Mouse (Mus musculus): Measurements from ENCODE around the gene Krt26.

Gene Krt26

DNA sequence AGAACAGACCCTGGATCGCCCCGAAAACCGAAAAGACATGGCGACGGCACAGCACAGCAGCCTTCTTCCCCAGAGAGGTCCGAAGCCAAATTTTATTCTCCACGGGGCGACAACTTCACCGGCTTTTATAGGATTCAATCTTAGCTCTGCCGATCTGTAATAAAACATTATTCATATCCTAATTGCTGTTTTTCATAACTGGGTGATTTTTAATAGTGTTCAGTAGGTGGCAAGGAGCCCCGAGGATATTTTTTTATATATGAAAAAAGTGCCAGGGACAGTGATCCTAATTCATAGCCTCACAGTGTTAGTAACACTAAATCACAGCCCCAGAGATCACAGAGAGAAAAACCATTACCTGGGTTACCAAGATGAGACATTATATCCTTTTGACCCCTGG, at the start of gene Krt26:
Gene Krt26, minus strand, starts transcription at position 101 of the 400 bp plus-strand sequence.
- no peak for DNase-seq (ENCODE audit: low read depth)

GRCm38 (mm10) chr11:99385813-99386721, 48.3 kb upstream of the Krt26 start:
- peak; percentile 74 for DNase-seq (ENCODE audit: low read depth)

- DNase-seq (ENCODE audit: low read depth): peak; percentile 85
Measured at GRCm38 (mm10) chr11:99379568-99379967, 41.8 kb upstream of the Krt26 start.

GRCm38 (mm10) chr11:99374803-99375202, 37.0 kb upstream of the Krt26 start, which contains the start of gene Krt28:
TSS of gene Krt28 (minus strand) at chr11:99374903.
- no peak for DNase-seq (ENCODE audit: low read depth)

- no peak for DNase-seq (ENCODE audit: low read depth)
Measured at GRCm38 (mm10) chr11:99369853-99370451, 32.2 kb upstream of the Krt26 start.

GRCm38 (mm10) chr11:99369229-99369628, 31.5 kb upstream of the Krt26 start:
- DNase-seq (ENCODE audit: low read depth): no peak

DNA sequence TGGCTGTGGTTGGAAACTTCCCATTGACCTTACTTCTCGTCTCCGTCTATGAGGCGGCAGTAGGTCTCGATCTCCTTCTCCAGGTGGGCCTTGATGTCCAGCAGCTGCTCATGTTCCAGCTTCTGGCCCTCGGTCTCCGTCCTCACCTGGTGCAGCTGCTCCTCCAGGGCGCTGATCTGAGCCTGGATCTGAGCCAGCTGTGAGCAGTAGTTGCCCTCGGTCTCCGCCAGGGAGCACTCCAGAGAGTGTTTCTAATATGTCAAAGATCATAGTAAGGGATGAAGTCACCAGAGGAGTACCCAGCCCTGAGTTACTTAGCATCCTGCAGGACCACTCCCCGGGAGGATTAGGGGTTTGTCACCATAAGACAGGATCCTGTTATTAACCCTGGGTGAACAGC, 29.0 kb upstream of the Krt26 start:
- DNase-seq (ENCODE audit: low read depth): peak; percentile 16

- peak; percentile 59 for DNase-seq (ENCODE audit: low read depth)
Measured at GRCm38 (mm10) chr11:99364412-99364811, 26.6 kb upstream of the Krt26 start.

- DNase-seq (ENCODE audit: low read depth): no peak
Measured at GRCm38 (mm10) chr11:99361423-99361822, 23.7 kb upstream of the Krt26 start.

- DNase-seq (ENCODE audit: low read depth): no peak
Measured at GRCm38 (mm10) chr11:99351004-99351403, 13.2 kb upstream of the Krt26 start, which contains the start of gene Krt27. TSS of gene Krt27 (minus strand) at chr11:99351104.

DNA sequence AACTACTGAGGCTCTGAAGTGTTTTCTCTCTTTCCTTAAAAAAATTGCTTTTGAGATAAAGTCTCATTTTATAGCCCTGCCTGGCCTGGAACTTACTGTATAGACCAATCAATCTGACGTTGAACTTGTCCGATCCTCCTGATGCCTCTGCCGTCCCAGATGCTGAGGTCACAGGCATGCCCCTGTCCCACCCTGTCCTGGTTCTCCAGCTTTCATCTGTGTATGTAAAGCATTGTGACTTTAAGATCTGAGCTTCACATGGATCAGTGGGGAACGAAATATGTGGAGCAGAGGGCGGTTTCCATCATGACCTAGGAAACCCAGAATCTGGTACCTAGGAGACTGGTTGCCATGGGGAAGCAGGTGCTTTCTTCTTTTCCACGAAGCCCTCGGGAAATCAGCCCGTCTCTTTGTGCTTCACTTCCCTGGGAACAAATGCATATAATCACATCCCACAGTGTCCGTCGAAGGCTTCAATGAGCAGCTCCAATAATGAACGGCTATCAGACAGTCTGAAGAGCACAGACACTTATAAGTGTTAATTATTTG, 1.6 kb upstream of the Krt26 start:
- no peak for DNase-seq (ENCODE audit: low read depth)

GRCm38 (mm10) chr11:99333426-99333825, 4.3 kb downstream of the Krt26 start:
- no peak for DNase-seq (ENCODE audit: low read depth)

DNA sequence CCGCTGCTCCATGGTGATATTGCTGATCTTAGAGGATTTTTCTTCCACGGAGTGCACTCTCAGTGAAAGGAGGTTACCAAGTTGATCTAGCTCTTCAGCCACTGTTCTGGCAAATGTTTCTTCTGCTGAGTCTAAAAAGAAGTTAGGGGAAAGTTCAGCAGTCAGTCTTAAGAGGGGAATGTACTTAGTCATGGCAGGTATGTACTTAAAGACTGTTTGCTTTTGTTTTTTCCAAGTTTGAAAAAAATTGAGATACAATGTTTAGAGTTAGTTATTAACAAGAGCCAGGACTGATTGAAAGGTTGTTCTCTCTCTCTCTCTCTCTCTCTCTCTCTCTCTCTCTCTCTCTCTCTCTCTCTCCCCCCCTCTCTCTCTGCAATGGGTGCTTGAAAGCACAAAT, 8.1 kb downstream of the Krt26 start:
- no peak for DNase-seq (ENCODE audit: low read depth)

GRCm38 (mm10) chr11:99322851-99323250, 14.9 kb downstream of the Krt26 start, which contains the start of gene Krt25:
TSS of gene Krt25 (minus strand) at chr11:99322951.
- DNase-seq (ENCODE audit: low read depth): no peak

GRCm38 (mm10) chr11:99321094-99321493, 16.7 kb downstream of the Krt26 start:
- DNase-seq (ENCODE audit: low read depth): no peak

DNA sequence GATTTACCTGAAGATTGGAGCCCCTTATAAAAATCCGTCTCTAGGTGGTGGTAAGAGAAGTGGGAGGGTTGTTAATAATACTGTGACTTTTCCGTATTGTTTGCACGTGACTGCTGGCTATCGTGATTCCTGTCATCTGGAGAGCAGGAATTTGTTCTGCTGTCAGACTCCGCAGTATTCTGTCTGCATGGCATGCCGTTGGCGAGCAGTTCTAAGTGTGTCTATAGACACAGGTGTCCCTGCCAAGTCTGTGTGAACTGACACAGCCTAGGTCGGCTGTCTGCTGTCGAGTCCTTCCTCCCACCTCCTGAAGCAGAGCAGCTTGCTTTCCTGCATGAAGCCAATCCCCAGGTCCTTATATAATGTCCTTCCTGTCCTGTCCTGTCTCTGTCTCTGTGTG, 18.6 kb downstream of the Krt26 start:
- no peak for DNase-seq (ENCODE audit: low read depth)

DNA sequence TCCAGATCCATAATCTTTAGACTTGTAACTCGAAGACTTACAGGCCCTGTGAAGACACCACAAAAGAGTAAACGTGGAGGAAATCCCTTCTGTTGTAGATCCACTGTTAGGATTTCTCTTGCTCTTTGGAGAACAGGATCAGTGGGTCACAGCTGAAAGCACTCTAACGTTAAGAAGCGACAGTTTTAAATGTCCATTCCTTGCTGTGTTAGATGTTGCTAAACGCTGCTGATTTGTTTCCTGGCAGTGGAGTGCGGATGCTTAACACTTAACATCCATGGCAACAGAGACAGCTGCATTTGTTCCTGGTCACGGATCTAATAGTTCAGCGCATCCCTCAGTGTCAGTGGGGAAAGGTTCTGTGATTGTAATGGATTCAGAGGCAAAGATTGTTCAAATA, 21.2 kb downstream of the Krt26 start:
- no peak for DNase-seq (ENCODE audit: low read depth)

GRCm38 (mm10) chr11:99314594-99314993, 23.2 kb downstream of the Krt26 start:
- DNase-seq (ENCODE audit: low read depth): no peak

GRCm38 (mm10) chr11:99310882-99311281, 26.9 kb downstream of the Krt26 start:
- peak; percentile 83 for DNase-seq (ENCODE audit: low read depth)

DNA sequence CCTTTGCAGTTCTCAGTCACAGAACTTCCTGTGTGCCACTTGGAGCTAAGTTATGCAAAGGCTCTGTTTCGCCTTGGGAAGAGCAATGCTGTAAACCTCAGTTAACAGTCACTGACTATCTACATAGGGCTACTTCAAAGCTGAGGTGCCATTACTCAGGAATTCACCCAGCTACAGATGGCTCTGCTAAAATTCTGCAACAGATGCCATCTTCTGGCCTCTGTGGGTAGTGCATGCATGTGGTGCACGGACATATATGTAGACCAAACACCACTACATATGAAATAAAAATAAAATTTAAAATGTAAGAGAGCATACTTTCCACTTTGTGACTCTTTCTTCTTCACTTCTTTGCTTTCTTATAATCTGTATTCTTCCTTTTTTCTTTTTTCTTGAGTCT, 30.2 kb downstream of the Krt26 start:
- peak; percentile 83 for DNase-seq (ENCODE audit: low read depth)

GRCm38 (mm10) chr11:99295039-99295438, 42.7 kb downstream of the Krt26 start:
- peak; percentile 36 for DNase-seq (ENCODE audit: low read depth)

DNA sequence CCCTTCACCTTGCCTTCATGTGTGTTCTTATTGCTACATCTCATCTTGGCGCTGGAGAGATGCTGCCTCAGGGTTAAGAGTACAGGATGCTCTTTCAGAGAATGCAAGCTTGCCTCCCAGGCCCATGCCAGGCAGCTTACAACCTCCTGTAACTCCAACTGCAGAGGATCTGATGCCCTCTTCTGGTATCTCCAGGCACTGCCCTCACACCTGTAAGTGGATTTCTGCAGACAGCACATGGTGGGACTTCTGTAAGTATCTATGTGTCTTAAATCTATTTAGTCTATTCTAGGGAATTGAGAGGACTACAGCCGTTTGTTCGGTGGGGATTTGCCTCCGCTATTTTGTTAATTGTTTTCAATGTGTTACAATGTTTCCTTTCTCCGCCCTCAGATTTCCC, 44.9 kb downstream of the Krt26 start:
- DNase-seq (ENCODE audit: low read depth): peak; percentile 76

- DNase-seq (ENCODE audit: low read depth): no peak
Measured at GRCm38 (mm10) chr11:99284833-99285312, 52.9 kb downstream of the Krt26 start, which contains the start of gene Krt24. TSS of gene Krt24 (minus strand) at chr11:99285262.

Measured in induced T-regulatory cell, adult 2 months (primary cell).